Mouse (Mus musculus) brain, embryonic 14.5 days (tissue): Measurements from ENCODE around the gene Sys1.

Source experiments
- CTCF ChIP-seq: fragments of 200-500 bp; IDR thresholded peaks from 2 replicates; pipeline ENCODE4 v1.5.1; 2012; ENCODE audit warnings: inconsistent platforms, mild to moderate bottlenecking, moderate library complexity, borderline replicate concordance; ENCODE audit not compliant: insufficient read depth, insufficient read length; ENCODE audit errors: extremely low read depth
- POLR2A ChIP-seq: fragments of 200-500 bp; IDR thresholded peaks from 2 replicates; pipeline ENCODE4 v1.6.1; 2012; ENCODE audit warnings: mild to moderate bottlenecking, inconsistent platforms, borderline replicate concordance; ENCODE audit not compliant: poor library complexity, insufficient read depth, insufficient read length, severe bottlenecking; ENCODE audit errors: extremely low read depth

DNA sequence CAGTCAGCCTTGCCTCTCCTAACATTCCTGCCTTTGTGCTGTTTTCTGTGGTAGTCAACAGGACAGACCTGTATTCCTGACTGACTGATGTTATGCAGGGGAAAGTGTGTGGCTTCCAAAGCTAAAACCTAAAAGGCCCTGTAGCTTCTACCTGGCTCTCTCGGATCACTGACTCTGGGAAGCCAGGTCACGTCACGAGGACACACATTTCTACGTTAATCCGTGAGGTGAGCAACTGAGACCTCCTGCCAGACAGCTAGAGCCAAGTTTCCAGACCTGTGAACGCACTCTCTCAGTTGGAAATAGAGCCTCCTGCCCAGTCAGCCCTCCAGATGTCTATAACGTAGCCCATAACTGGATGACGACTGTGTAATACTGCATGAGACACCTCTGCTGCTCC, 34.8 kb upstream of the Sys1 start:
- TF ChIP-seq CTCF = no peak
- no peak for TF ChIP-seq POLR2A
